Mouse (Mus musculus): ENCODE measurements around the gene Zhx3.

DNA sequence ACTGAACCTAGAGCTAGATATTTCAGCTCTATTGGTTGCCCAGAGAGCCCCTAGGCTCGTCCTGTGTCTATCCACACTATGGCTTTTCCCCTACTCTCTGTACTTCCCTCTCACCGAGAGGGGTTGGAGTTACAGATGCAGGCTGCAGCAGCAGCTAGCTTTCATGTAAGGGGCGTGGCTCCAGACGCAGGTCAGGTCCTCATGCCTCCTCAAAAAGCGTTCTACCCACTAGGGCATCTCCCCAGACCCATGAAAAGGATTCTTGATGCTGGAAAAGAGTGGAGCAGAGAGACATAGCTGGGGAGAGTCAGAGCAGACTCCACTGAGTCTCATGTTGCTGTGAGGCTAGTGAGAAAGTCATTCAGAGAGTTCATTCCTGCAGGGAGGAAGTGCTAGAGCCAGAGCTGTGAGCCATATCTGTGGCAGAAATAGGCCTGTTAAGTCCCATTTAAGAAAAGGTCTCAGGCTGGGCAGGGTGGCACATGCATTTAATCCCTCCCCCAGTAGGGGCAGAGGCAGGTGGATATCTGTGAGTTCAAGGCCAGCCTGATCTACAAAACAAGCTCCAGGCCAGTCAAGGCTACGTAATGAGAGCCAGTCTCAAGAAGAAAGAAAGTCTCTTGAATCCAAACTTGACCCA is 8.8 kb upstream of the Zhx3 start:
- no peak for TF ChIP-seq CTCF (IDR thresholded peaks at IDR 0.05; ENCODE audit: low read depth)
- TF ChIP-seq EP300 (IDR thresholded peaks at IDR 0.05; ENCODE audit: low read depth): no peak
